ENCODE assay signal across 15 mouse cellular contexts in genomic region chr9:104854245-104854921, GRCm38 (mm10).
DNase-seq lines count a peak whose midpoint lies in the region; ATAC-seq and TF ChIP-seq lines count a peak whose summit lies in the region.
"Had no signal": no experiment of that assay in that cellular context is flagged by ENCODE, and none has a peak within 500 bp of the region (broad histone marks: within the 10 kb centered on the region; RNA-seq: fewer than 3 reads in every experiment).

No protein-coding gene starts in this region.

- 54% methylated on average over 6 of the region's 6 CpGs for WGBS in forebrain, embryonic 13.5 days
- WGBS in forebrain, embryonic 10.5 days, result 89% methylated on average over 6 of the region's 6 CpGs
- WGBS in forebrain, embryonic 14.5 days, result 41% methylated on average over 6 of the region's 6 CpGs
- 36% methylated on average over 6 of the region's 6 CpGs for WGBS in lung, postnatal 0 days

- H3K4me1 ChIP-seq in forebrain, embryonic 13.5 days, result peaks cover 10% of the 10 kb centered on the region
- no peaks in the 10 kb centered on the region for H3K4me1 ChIP-seq in forebrain, embryonic 10.5 days
- H3K4me1 ChIP-seq in forebrain, embryonic 14.5 days (ENCODE audit: control insufficient read depth, insufficient read depth, low read length), result peaks cover 6% of the 10 kb centered on the region
- no peaks in the 10 kb centered on the region for H3K4me1 ChIP-seq in lung, postnatal 0 days (ENCODE audit: insufficient read depth, low read depth, low read length)
- H3K4me1 ChIP-seq: hindbrain, embryonic 12.5 days; neural tube, embryonic 12.5 days had no signal

- H3K4me3 ChIP-seq in forebrain, embryonic 13.5 days, result no peak overlapping the region
- H3K4me3 ChIP-seq in forebrain, embryonic 10.5 days, result no peak overlapping the region
- H3K4me3 ChIP-seq in forebrain, embryonic 14.5 days (ENCODE audit: low read depth, low read length), result no peak overlapping the region
- H3K4me3 ChIP-seq in lung, postnatal 0 days (ENCODE audit: low read depth, low read length), result no peak overlapping the region
- H3K4me3 ChIP-seq: hindbrain, embryonic 12.5 days; layer of hippocampus, adult 2 months; neural tube, embryonic 12.5 days had no signal

- no peaks in the 10 kb centered on the region for H3K9me3 ChIP-seq in forebrain, embryonic 13.5 days (replicated peaks)
- no peaks in the 10 kb centered on the region for H3K9me3 ChIP-seq in forebrain, embryonic 10.5 days
- H3K9me3 ChIP-seq in forebrain, embryonic 14.5 days (replicated peaks; ENCODE audit: control insufficient read depth, low read length), result no peaks in the 10 kb centered on the region
- no peaks in the 10 kb centered on the region for H3K9me3 ChIP-seq in lung, postnatal 0 days (ENCODE audit: low read length)
- H3K9me3 ChIP-seq: hindbrain, embryonic 12.5 days; neural tube, embryonic 12.5 days had no signal

- ATAC-seq in forebrain, embryonic 13.5 days, result peak; percentile 88
- peak; percentile 93 for ATAC-seq in forebrain, embryonic 14.5 days
- ATAC-seq in lung, postnatal 0 days, result peak; percentile 89
- no peak for ATAC-seq in monocyte, adult 5-6 weeks (replicated peaks; ENCODE audit: insufficient number of reproducible peaks, low FRiP score, low TSS enrichment, poor library complexity, severe bottlenecking)

- H3K27me3 ChIP-seq in forebrain, embryonic 13.5 days, result no peaks in the 10 kb centered on the region
- H3K27me3 ChIP-seq in forebrain, embryonic 10.5 days (ENCODE audit: poor library complexity, severe bottlenecking), result no peaks in the 10 kb centered on the region
- no peaks in the 10 kb centered on the region for H3K27me3 ChIP-seq in forebrain, embryonic 14.5 days (replicated peaks; ENCODE audit: control insufficient read depth, insufficient read depth, low read length)
- H3K27me3 ChIP-seq in lung, postnatal 0 days (replicated peaks; ENCODE audit: insufficient read depth, low read length), result no peaks in the 10 kb centered on the region
- H3K27me3 ChIP-seq: hindbrain, embryonic 12.5 days; neural tube, embryonic 12.5 days had no signal

- TF ChIP-seq CTCF in lung, postnatal 0 days (IDR thresholded peaks at IDR 0.05), result no peak

- peak; percentile 33; the same call in 1 of the 2 replicates for TF ChIP-seq EP300 in lung, postnatal 0 days (IDR thresholded peaks at IDR 0.05)

- H3K4me2 ChIP-seq in forebrain, embryonic 13.5 days, result no peak overlapping the region
- H3K4me2 ChIP-seq in forebrain, embryonic 14.5 days (ENCODE audit: low read length), result no peak overlapping the region
- H3K4me2 ChIP-seq in lung, postnatal 0 days (replicated peaks; ENCODE audit: low read depth, low read length), result no peak overlapping the region
- H3K4me2 ChIP-seq: hindbrain, embryonic 12.5 days; midbrain, embryonic 11.5 days; neural tube, embryonic 12.5 days had no signal

- no peaks in the 10 kb centered on the region for H3K36me3 ChIP-seq in forebrain, embryonic 13.5 days (ENCODE audit: poor library complexity, severe bottlenecking)
- H3K36me3 ChIP-seq in forebrain, embryonic 10.5 days (replicated peaks), result no peaks in the 10 kb centered on the region
- no peaks in the 10 kb centered on the region for H3K36me3 ChIP-seq in forebrain, embryonic 14.5 days (ENCODE audit: control insufficient read depth, insufficient read depth, low read length)
- no peaks in the 10 kb centered on the region for H3K36me3 ChIP-seq in lung, postnatal 0 days (ENCODE audit: insufficient read depth, low read length)
- H3K36me3 ChIP-seq: hindbrain, embryonic 12.5 days; neural tube, embryonic 12.5 days had no signal

- H3K27ac ChIP-seq in forebrain, embryonic 13.5 days, result peak overlapping the region; percentile 63
- H3K27ac ChIP-seq in forebrain, embryonic 10.5 days, result no peak overlapping the region
- peak overlapping the region; percentile 54; the same call in 1 of the 2 replicates for H3K27ac ChIP-seq in forebrain, embryonic 14.5 days (ENCODE audit: low read depth, low read length)
- no peak overlapping the region for H3K27ac ChIP-seq in lung, postnatal 0 days (ENCODE audit: low read length)
- H3K27ac ChIP-seq: hindbrain, embryonic 12.5 days; layer of hippocampus, adult 2 months; liver, embryonic 14.5 days; neural tube, embryonic 12.5 days had no signal

- intact Hi-C loops in heart, postnatal 14 days (cut with DNase I), result no loop called here
- intact Hi-C loops in left cerebral cortex, postnatal 4 days (cut with DNase I), result no loop called here

- no peak overlapping the region for H3K9ac ChIP-seq in forebrain, embryonic 13.5 days
- no peak overlapping the region for H3K9ac ChIP-seq in forebrain, embryonic 14.5 days (ENCODE audit: low read length)
- no peak overlapping the region for H3K9ac ChIP-seq in lung, postnatal 0 days (replicated peaks; ENCODE audit: low read depth)
- H3K9ac ChIP-seq: hindbrain, embryonic 12.5 days; liver, embryonic 14.5 days; neural tube, embryonic 12.5 days had no signal

- DNase-seq in forebrain, embryonic 10.5 days (ENCODE audit: extremely low spot score, low spot score), result no peak
- DNase-seq in forebrain, embryonic 14.5 days (ENCODE audit: low spot score), result peak; percentile 82
- DNase-seq in heart, postnatal 14 days, result peak; percentile 5 to 6
- DNase-seq in lung, postnatal 0 days (ENCODE audit: low spot score), result peak; percentile 88
- DNase-seq in left cerebral cortex, postnatal 4 days, result no peak
- no peak for DNase-seq in cerebellum, postnatal 14 days
- DNase-seq: adrenal gland, postnatal 14 days; kidney, adult 11 months had no signal

Comparison
In these comparisons a context has a peak if more than half of its experiments do, and no peak if none do; other contexts are left out.
1. H3K27ac ChIP-seq: peak in forebrain, embryonic 13.5 days (single experiment) and forebrain, embryonic 14.5 days (single experiment); none in forebrain, embryonic 10.5 days (single experiment) and lung, postnatal 0 days (single experiment).
2. DNase-seq: peak in forebrain, embryonic 14.5 days (single experiment), heart, postnatal 14 days (2 of 2) and lung, postnatal 0 days (single experiment); none in forebrain, embryonic 10.5 days (single experiment), left cerebral cortex, postnatal 4 days (single experiment) and cerebellum, postnatal 14 days (0 of 2).